ENCODE assay signal across 15 mouse cellular contexts in genomic region chr10:42455981-42456380, GRCm38 (mm10). TPM values are rescaled to one million over a fixed set of nuclear protein-coding genes. Genes with fewer than 3 reads are reported as not detected.
DNase-seq lines count a peak whose midpoint lies in the region; ATAC-seq and TF ChIP-seq lines count a peak whose summit lies in the region.
"Had no signal": no experiment of that assay in that cellular context is flagged by ENCODE, and none has a peak within 500 bp of the region (broad histone marks: within the 10 kb centered on the region; RNA-seq: fewer than 3 reads in every experiment).

No protein-coding gene starts in this region.

- H3K36me3 ChIP-seq in heart, embryonic 13.5 days: peaks cover 30% of the 10 kb centered on the region
- 0 out of 2 replicates have a peak, but pooled peaks cover 2% of the 10 kb centered on the region for H3K36me3 ChIP-seq in limb, embryonic 14.5 days (ENCODE audit: control insufficient read depth, insufficient read depth, low read length)
- peaks cover 15% of the 10 kb centered on the region for H3K36me3 ChIP-seq in limb, embryonic 10.5 days
- peaks cover 9% of the 10 kb centered on the region; the same call in 1 of the 2 replicates for H3K36me3 ChIP-seq in embryonic facial prominence, embryonic 15.5 days
- H3K36me3 ChIP-seq: liver, embryonic 15.5 days had no signal

- no peak for DNase-seq in heart, postnatal 36 days
- peak; percentile 22 for DNase-seq in limb, embryonic 14.5 days (ENCODE audit: low spot score)
- DNase-seq in limb, embryonic 10.5 days (ENCODE audit: low spot score): no peak
- DNase-seq in NIH3T3 (ENCODE audit: low read depth): peak; percentile 55
- DNase-seq in spleen, postnatal 10 days (ENCODE audit: low spot score in 2 of 2): no peak
- DNase-seq in urinary bladder, postnatal 10 days (ENCODE audit: low spot score): no peak
- DNase-seq: cerebellum, postnatal 10 days; embryo, embryonic 11 days; forebrain, postnatal 0 days; heart, adult 18-20 months had no signal

- H3K9me3 ChIP-seq in heart, embryonic 13.5 days: peaks cover 13% of the 10 kb centered on the region; the same call in 1 of the 2 replicates
- no peaks in the 10 kb centered on the region for H3K9me3 ChIP-seq in limb, embryonic 14.5 days (ENCODE audit: control insufficient read depth, low read length)
- no peaks in the 10 kb centered on the region for H3K9me3 ChIP-seq in limb, embryonic 10.5 days (replicated peaks)
- H3K9me3 ChIP-seq in embryonic facial prominence, embryonic 15.5 days (replicated peaks): 0 out of 2 replicates have a peak, but pooled peaks cover 4% of the 10 kb centered on the region
- H3K9me3 ChIP-seq: liver, embryonic 15.5 days had no signal

- intact Hi-C loops in heart, postnatal 36 days (cut with DNase I): loop anchor here (2.0 kb wide), 1 partner anchor 47 kb away; the partner anchor contains the start of gene Snx3

- peaks cover 32% of the 10 kb centered on the region for H3K4me1 ChIP-seq in heart, embryonic 13.5 days
- H3K4me1 ChIP-seq in limb, embryonic 14.5 days (ENCODE audit: control insufficient read depth, insufficient read depth, low read length): 0 out of 2 replicates have a peak, but pooled peaks cover 2% of the 10 kb centered on the region
- no peaks in the 10 kb centered on the region for H3K4me1 ChIP-seq in limb, embryonic 10.5 days
- H3K4me1 ChIP-seq in embryonic facial prominence, embryonic 15.5 days: peaks cover 14% of the 10 kb centered on the region
- H3K4me1 ChIP-seq: limb, embryonic 12.5 days; liver, embryonic 15.5 days had no signal

- H3K27me3 ChIP-seq in heart, embryonic 13.5 days (replicated peaks): no peaks in the 10 kb centered on the region
- H3K27me3 ChIP-seq in limb, embryonic 14.5 days (ENCODE audit: control insufficient read depth, insufficient read depth, low read length): no peaks in the 10 kb centered on the region
- H3K27me3 ChIP-seq in limb, embryonic 10.5 days (ENCODE audit: low read depth, poor library complexity, severe bottlenecking): no peaks in the 10 kb centered on the region
- no peaks in the 10 kb centered on the region for H3K27me3 ChIP-seq in embryonic facial prominence, embryonic 15.5 days
- H3K27me3 ChIP-seq: limb, embryonic 12.5 days; liver, embryonic 15.5 days had no signal

- no peak overlapping the region for H3K4me2 ChIP-seq in heart, embryonic 13.5 days
- H3K4me2 ChIP-seq in limb, embryonic 14.5 days (replicated peaks; ENCODE audit: low read depth, low read length, severe bottlenecking): no peak overlapping the region
- no peak overlapping the region for H3K4me2 ChIP-seq in embryonic facial prominence, embryonic 15.5 days (replicated peaks)
- H3K4me2 ChIP-seq: limb, embryonic 12.5 days; liver, embryonic 15.5 days had no signal

- no peak overlapping the region for H3K4me3 ChIP-seq in heart, embryonic 13.5 days
- no peak overlapping the region for H3K4me3 ChIP-seq in limb, embryonic 14.5 days (replicated peaks; ENCODE audit: low read length)
- no peak overlapping the region for H3K4me3 ChIP-seq in limb, embryonic 10.5 days
- H3K4me3 ChIP-seq in embryonic facial prominence, embryonic 15.5 days (replicated peaks): no peak overlapping the region
- H3K4me3 ChIP-seq: limb, embryonic 12.5 days; liver, embryonic 15.5 days had no signal

- no peak overlapping the region for H3K9ac ChIP-seq in heart, embryonic 13.5 days
- no peak overlapping the region for H3K9ac ChIP-seq in limb, embryonic 14.5 days (ENCODE audit: low read depth, low read length, severe bottlenecking)
- H3K9ac ChIP-seq in embryonic facial prominence, embryonic 15.5 days: no peak overlapping the region
- H3K9ac ChIP-seq: forebrain, postnatal 0 days; limb, embryonic 12.5 days; liver, embryonic 15.5 days had no signal

- no peak for ATAC-seq in heart, embryonic 13.5 days (ENCODE audit: extremely low read depth, insufficient number of reproducible peaks, low FRiP score, low TSS enrichment)
- ATAC-seq in limb, embryonic 14.5 days (ENCODE audit: low FRiP score, low read depth): no peak
- no peak for ATAC-seq in embryonic facial prominence, embryonic 15.5 days (ENCODE audit: insufficient number of reproducible peaks, low FRiP score, low TSS enrichment, low read depth)
- ATAC-seq: forebrain, postnatal 0 days; inflammation-experienced regulatory T-cells, adult 6 months had no signal

- 0 out of 2 replicates have a peak overlapping the region, but pooled peaks have one; percentile 12 for H3K27ac ChIP-seq in heart, embryonic 13.5 days (replicated peaks)
- H3K27ac ChIP-seq in limb, embryonic 14.5 days (replicated peaks; ENCODE audit: low read depth, low read length): no peak overlapping the region
- H3K27ac ChIP-seq in limb, embryonic 10.5 days: no peak overlapping the region
- 0 out of 2 replicates have a peak overlapping the region, but pooled peaks have one; percentile 48 for H3K27ac ChIP-seq in embryonic facial prominence, embryonic 15.5 days (replicated peaks)
- H3K27ac ChIP-seq: limb, embryonic 12.5 days; liver, embryonic 15.5 days had no signal

- TF ChIP-seq POLR2A in limb, embryonic 14.5 days (IDR thresholded peaks at IDR 0.05; ENCODE audit: borderline replicate concordance, extremely low read depth, insufficient read depth, insufficient read length): no peak

- WGBS in heart, embryonic 13.5 days: 72% methylated on average over 5 of the region's 5 CpGs
- 66% methylated on average over 5 of the region's 5 CpGs for WGBS in limb, embryonic 14.5 days
- 89% methylated on average over 5 of the region's 5 CpGs for WGBS in limb, embryonic 10.5 days
- 51% methylated on average over 5 of the region's 5 CpGs for WGBS in embryonic facial prominence, embryonic 15.5 days

RNA-seq across cellular contexts. Expression of gene Afg1l, which starts 22.4 kb away (rescaled TPM):
- 11.8 and 12.0 TPM in 2 replicates for polyA plus RNA-seq in heart, embryonic 13.5 days (2015; fragmentation: Nextera tagmentation; extraction: Ambion mirVana)
- 10 to 100 TPM; 30.9 to 37.7 TPM for total RNA-seq in heart, postnatal 36 days (2021)
- polyA plus RNA-seq in limb, embryonic 14.5 days (2012; rRNA removed): 4.6 and 5.7 TPM in 2 replicates
- polyA plus RNA-seq in limb, embryonic 14.5 days (2014; fragmentation: Nextera tagmentation; extraction: Ambion mirVana): 5.0 and 5.3 TPM in 2 replicates
- 4.0 and 4.6 TPM in 2 replicates for polyA plus RNA-seq in limb, embryonic 10.5 days (2016; fragmentation: Nextera tagmentation; extraction: Ambion mirVana)
- polyA plus RNA-seq in embryonic facial prominence, embryonic 15.5 days (2015; fragmentation: Nextera tagmentation; extraction: Ambion mirVana): 6.4 and 7.9 TPM in 2 replicates

RNA-seq across cellular contexts. Expression of gene Snx3, which starts 45.8 kb away (rescaled TPM):
- polyA plus RNA-seq in heart, embryonic 13.5 days (2015; fragmentation: Nextera tagmentation; extraction: Ambion mirVana): 335 and 371 TPM in 2 replicates
- total RNA-seq in heart, postnatal 36 days (2021): 100 to 1,000 TPM; 170 to 173 TPM
- polyA plus RNA-seq in limb, embryonic 14.5 days (2012; rRNA removed): 303 and 383 TPM in 2 replicates
- 311 and 312 TPM in 2 replicates for polyA plus RNA-seq in limb, embryonic 14.5 days (2014; fragmentation: Nextera tagmentation; extraction: Ambion mirVana)
- 236 and 240 TPM in 2 replicates for polyA plus RNA-seq in limb, embryonic 10.5 days (2016; fragmentation: Nextera tagmentation; extraction: Ambion mirVana)
- 324 and 336 TPM in 2 replicates for polyA plus RNA-seq in embryonic facial prominence, embryonic 15.5 days (2015; fragmentation: Nextera tagmentation; extraction: Ambion mirVana)

Comparison
In these comparisons a context has a peak if more than half of its experiments do, and no peak if none do; other contexts are left out.
1. DNase-seq: peak in limb, embryonic 14.5 days (single experiment) and NIH3T3 (single experiment); none in heart, postnatal 36 days (0 of 2), limb, embryonic 10.5 days (single experiment), spleen, postnatal 10 days (0 of 2) and urinary bladder, postnatal 10 days (single experiment).
2. H3K27ac ChIP-seq: peak in heart, embryonic 13.5 days (single experiment) and embryonic facial prominence, embryonic 15.5 days (single experiment); none in limb, embryonic 14.5 days (single experiment) and limb, embryonic 10.5 days (single experiment).